Mouse (Mus musculus): ENCODE data around the gene Sntg2. TPM values are rescaled to one million over a fixed set of nuclear protein-coding genes. Genes with fewer than 3 reads are reported as not detected.

The Sntg2 gene
- polyA plus RNA-seq, 1 experiment from 2014 or later, result 3.8 TPM

DNA sequence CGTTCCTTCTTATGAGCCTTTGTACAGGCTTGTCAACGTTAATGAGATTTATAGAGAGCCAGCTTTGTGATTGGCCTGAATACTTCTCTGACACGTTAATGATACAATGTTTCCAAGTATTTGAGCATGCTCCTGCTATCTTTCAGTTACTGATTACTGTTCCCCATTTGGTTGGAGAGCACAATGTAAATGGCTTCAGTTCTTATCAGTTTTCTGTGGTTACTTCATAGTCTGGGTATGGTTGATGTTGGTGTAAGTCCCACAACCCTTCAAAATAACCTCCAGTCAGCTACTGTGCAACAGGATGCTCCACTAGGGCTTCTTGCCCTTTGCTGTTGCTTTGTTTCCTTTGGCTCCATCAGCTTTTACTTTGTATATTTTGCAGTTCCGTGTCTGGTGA, 168.7 kb downstream of the Sntg2 start:
- H3K36me3 ChIP-seq (ENCODE audit: control insufficient read depth, insufficient read depth, low read length), result no peaks in the 10 kb centered on the region
- H3K4me1 ChIP-seq (ENCODE audit: control insufficient read depth, insufficient read depth, low read length), result no peaks in the 10 kb centered on the region
- no peak overlapping the region for H3K27ac ChIP-seq (ENCODE audit: low read depth, low read length)
- no peak for ATAC-seq (replicated peaks; ENCODE audit: insufficient number of reproducible peaks, low FRiP score, low TSS enrichment)
- no peaks in the 10 kb centered on the region for H3K27me3 ChIP-seq (ENCODE audit: control insufficient read depth, insufficient read depth, low read length)
- no peak overlapping the region for H3K9ac ChIP-seq (ENCODE audit: low read depth, low read length)
- WGBS (ENCODE audit: insufficient replicate concordance), result 46% methylated on average over 4 of the region's 4 CpGs
- H3K4me2 ChIP-seq, result no peak overlapping the region
- no peak overlapping the region for H3K4me3 ChIP-seq (ENCODE audit: low read depth, low read length)
- H3K9me3 ChIP-seq (replicated peaks; ENCODE audit: control insufficient read depth, low read length), result no peaks in the 10 kb centered on the region

DNA sequence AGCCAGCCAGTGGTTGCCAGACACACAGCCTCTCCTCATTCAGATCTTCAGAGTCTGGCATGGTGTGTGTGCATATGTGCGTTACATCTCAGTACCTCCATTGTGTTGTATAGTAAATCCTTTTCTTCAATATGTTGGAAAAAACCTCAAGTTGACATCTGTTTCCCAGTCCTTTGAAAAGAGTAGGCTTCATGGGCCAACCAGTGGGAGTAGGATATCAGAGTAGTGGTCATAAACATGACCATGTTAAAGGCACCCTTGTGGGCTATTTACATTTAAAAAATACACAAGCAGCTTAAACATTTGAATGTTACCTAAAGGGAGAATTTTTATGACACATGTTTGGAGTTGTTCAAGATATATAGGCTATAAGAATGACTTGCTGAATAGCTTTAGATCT, 170.4 kb downstream of the Sntg2 start:
- no peak for ATAC-seq (replicated peaks; ENCODE audit: insufficient number of reproducible peaks, low FRiP score, low TSS enrichment)
- Histone ChIP-seq H3K36me3 (ENCODE audit: control insufficient read depth, insufficient read depth, low read length) (no peaks in the 10 kb centered on the region), H3K4me3 (ENCODE audit: low read depth, low read length) (no peak overlapping the region), H3K4me1 (ENCODE audit: control insufficient read depth, insufficient read depth, low read length) (no peaks in the 10 kb centered on the region), H3K27ac (ENCODE audit: low read depth, low read length) (no peak overlapping the region), H3K4me2 (no peak overlapping the region), H3K9me3 (replicated peaks; ENCODE audit: control insufficient read depth, low read length) (no peaks in the 10 kb centered on the region), H3K9ac (ENCODE audit: low read depth, low read length) (no peak overlapping the region), H3K27me3 (ENCODE audit: control insufficient read depth, insufficient read depth, low read length) (no peaks in the 10 kb centered on the region)
- 86% methylated on average over 1 of the region's 1 CpGs for WGBS (ENCODE audit: insufficient replicate concordance)

GRCm38 (mm10) chr12:30201031-30201430, 172.1 kb downstream of the Sntg2 start:
- no peaks in the 10 kb centered on the region for H3K27me3 ChIP-seq (ENCODE audit: control insufficient read depth, insufficient read depth, low read length)
- WGBS (ENCODE audit: insufficient replicate concordance), result 86% methylated on average over 5 of the region's 5 CpGs

DNA sequence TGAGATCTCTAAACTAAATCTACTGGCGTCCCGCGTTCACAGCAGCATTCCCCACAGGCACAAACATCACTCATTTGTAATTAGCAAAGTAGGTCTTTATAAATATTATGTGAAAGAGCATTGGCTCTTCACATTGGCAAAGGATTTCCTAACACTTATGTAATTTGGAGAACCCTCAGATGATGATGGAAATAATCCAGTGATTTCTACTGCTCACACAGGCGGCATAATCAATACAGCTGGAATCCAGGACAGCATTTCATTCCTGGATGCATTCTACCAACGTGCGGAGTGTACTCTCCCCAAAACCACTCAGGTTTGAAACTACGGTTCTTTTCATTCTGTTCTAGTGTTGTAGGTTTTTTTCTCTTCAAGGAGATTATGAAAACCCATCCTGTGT, 172.6 kb downstream of the Sntg2 start:
- no peak overlapping the region for H3K4me3 ChIP-seq (ENCODE audit: low read depth, low read length)
- 84% methylated on average over 7 of the region's 7 CpGs for WGBS (ENCODE audit: insufficient replicate concordance)

More at GRCm38 (mm10) chr12:30201031-30201430, 172.1 kb downstream of the Sntg2 start:
- no peak overlapping the region for H3K4me2 ChIP-seq
- no peaks in the 10 kb centered on the region for H3K9me3 ChIP-seq (replicated peaks; ENCODE audit: control insufficient read depth, low read length)
- ATAC-seq (replicated peaks; ENCODE audit: insufficient number of reproducible peaks, low FRiP score, low TSS enrichment), result no peak
- H3K4me1 ChIP-seq (ENCODE audit: control insufficient read depth, insufficient read depth, low read length), result no peaks in the 10 kb centered on the region
- no peaks in the 10 kb centered on the region for H3K36me3 ChIP-seq (ENCODE audit: control insufficient read depth, insufficient read depth, low read length)
- H3K4me3 ChIP-seq (ENCODE audit: low read depth, low read length), result no peak overlapping the region
- H3K27ac ChIP-seq (ENCODE audit: low read depth, low read length), result no peak overlapping the region
- H3K9ac ChIP-seq (ENCODE audit: low read depth, low read length), result no peak overlapping the region

GRCm38 (mm10) chr12:30199735-30200134, 173.4 kb downstream of the Sntg2 start:
- no peak overlapping the region for H3K27ac ChIP-seq (ENCODE audit: low read depth, low read length)
- H3K9ac ChIP-seq (ENCODE audit: low read depth, low read length), result no peak overlapping the region
- H3K9me3 ChIP-seq (replicated peaks; ENCODE audit: control insufficient read depth, low read length), result no peaks in the 10 kb centered on the region
- no peaks in the 10 kb centered on the region for H3K36me3 ChIP-seq (ENCODE audit: control insufficient read depth, insufficient read depth, low read length)
- no peaks in the 10 kb centered on the region for H3K4me1 ChIP-seq (ENCODE audit: control insufficient read depth, insufficient read depth, low read length)
- H3K4me2 ChIP-seq, result no peak overlapping the region
- H3K27me3 ChIP-seq (ENCODE audit: control insufficient read depth, insufficient read depth, low read length), result no peaks in the 10 kb centered on the region
- WGBS (ENCODE audit: insufficient replicate concordance), result 27% methylated on average over 2 of the region's 2 CpGs
- H3K4me3 ChIP-seq (ENCODE audit: low read depth, low read length), result no peak overlapping the region
- no peak for ATAC-seq (replicated peaks; ENCODE audit: insufficient number of reproducible peaks, low FRiP score, low TSS enrichment)

More for the DNA sequence above, 172.6 kb downstream of the Sntg2 start:
- Histone ChIP-seq H3K9me3 (replicated peaks; ENCODE audit: control insufficient read depth, low read length) (no peaks in the 10 kb centered on the region), H3K27me3 (ENCODE audit: control insufficient read depth, insufficient read depth, low read length) (no peaks in the 10 kb centered on the region), H3K4me1 (ENCODE audit: control insufficient read depth, insufficient read depth, low read length) (no peaks in the 10 kb centered on the region), H3K27ac (ENCODE audit: low read depth, low read length) (no peak overlapping the region), H3K4me2 (no peak overlapping the region), H3K9ac (ENCODE audit: low read depth, low read length) (no peak overlapping the region), H3K36me3 (ENCODE audit: control insufficient read depth, insufficient read depth, low read length) (no peaks in the 10 kb centered on the region)
- ATAC-seq (replicated peaks; ENCODE audit: insufficient number of reproducible peaks, low FRiP score, low TSS enrichment), result no peak

- no peak overlapping the region for H3K4me2 ChIP-seq
- H3K9me3 ChIP-seq (replicated peaks; ENCODE audit: control insufficient read depth, low read length), result no peaks in the 10 kb centered on the region
- H3K4me3 ChIP-seq (ENCODE audit: low read depth, low read length), result no peak overlapping the region
- 66% methylated on average over 1 of the region's 1 CpGs for WGBS (ENCODE audit: insufficient replicate concordance)
- H3K4me1 ChIP-seq (ENCODE audit: control insufficient read depth, insufficient read depth, low read length), result 0 out of 2 replicates have a peak, but pooled peaks cover 2% of the 10 kb centered on the region
- no peaks in the 10 kb centered on the region for H3K36me3 ChIP-seq (ENCODE audit: control insufficient read depth, insufficient read depth, low read length)
- H3K9ac ChIP-seq (ENCODE audit: low read depth, low read length), result no peak overlapping the region
- no peak overlapping the region for H3K27ac ChIP-seq (ENCODE audit: low read depth, low read length)
- ATAC-seq (replicated peaks; ENCODE audit: insufficient number of reproducible peaks, low FRiP score, low TSS enrichment), result no peak
- no peaks in the 10 kb centered on the region for H3K27me3 ChIP-seq (ENCODE audit: control insufficient read depth, insufficient read depth, low read length)
These were observed 174.9 kb downstream of the Sntg2 start for GRCm38 (mm10) chr12:30198250-30198649.

DNA sequence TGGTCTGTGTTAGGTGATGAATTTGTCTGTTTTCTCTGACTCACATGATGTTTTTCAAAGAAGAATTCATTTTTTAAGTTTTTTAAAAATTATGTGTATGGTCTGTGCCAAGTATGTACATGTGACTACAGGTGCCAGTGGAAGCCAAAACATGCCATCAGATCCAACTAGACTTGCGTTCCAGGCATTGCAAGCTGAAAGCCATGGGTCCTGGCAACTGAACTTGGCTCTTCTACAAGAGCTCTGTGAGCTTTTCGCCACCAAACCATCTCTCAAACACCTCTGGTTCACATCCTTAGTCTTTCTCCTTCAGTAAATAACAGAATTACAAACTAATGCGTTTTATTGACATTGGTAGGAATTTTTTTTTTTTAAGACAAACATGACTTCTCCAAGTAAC, 191.5 kb downstream of the Sntg2 start:
- ATAC-seq (replicated peaks; ENCODE audit: insufficient number of reproducible peaks, low FRiP score, low TSS enrichment), result no peak
- Histone ChIP-seq H3K9me3 (replicated peaks; ENCODE audit: control insufficient read depth, low read length) (no peaks in the 10 kb centered on the region), H3K4me3 (ENCODE audit: low read depth, low read length) (no peak overlapping the region), H3K36me3 (ENCODE audit: control insufficient read depth, insufficient read depth, low read length) (no peaks in the 10 kb centered on the region), H3K4me2 (no peak overlapping the region), H3K9ac (ENCODE audit: low read depth, low read length) (no peak overlapping the region), H3K4me1 (ENCODE audit: control insufficient read depth, insufficient read depth, low read length) (no peaks in the 10 kb centered on the region), H3K27ac (ENCODE audit: low read depth, low read length) (no peak overlapping the region), H3K27me3 (ENCODE audit: control insufficient read depth, insufficient read depth, low read length) (no peaks in the 10 kb centered on the region)
- WGBS (ENCODE audit: insufficient replicate concordance), result 76% methylated on average over 3 of the region's 3 CpGs

GRCm38 (mm10) chr12:30179623-30180022, 193.6 kb downstream of the Sntg2 start:
- H3K4me1 ChIP-seq (ENCODE audit: control insufficient read depth, insufficient read depth, low read length), result no peaks in the 10 kb centered on the region
- H3K9me3 ChIP-seq (replicated peaks; ENCODE audit: control insufficient read depth, low read length), result no peaks in the 10 kb centered on the region
- H3K9ac ChIP-seq (ENCODE audit: low read depth, low read length), result no peak overlapping the region
- no peaks in the 10 kb centered on the region for H3K36me3 ChIP-seq (ENCODE audit: control insufficient read depth, insufficient read depth, low read length)
- ATAC-seq (replicated peaks; ENCODE audit: insufficient number of reproducible peaks, low FRiP score, low TSS enrichment), result no peak
- H3K27me3 ChIP-seq (ENCODE audit: control insufficient read depth, insufficient read depth, low read length), result no peaks in the 10 kb centered on the region
- no peak overlapping the region for H3K27ac ChIP-seq (ENCODE audit: low read depth, low read length)
- no peak overlapping the region for H3K4me3 ChIP-seq (ENCODE audit: low read depth, low read length)
- WGBS (ENCODE audit: insufficient replicate concordance), result 70% methylated on average over 1 of the region's 1 CpGs
- no peak overlapping the region for H3K4me2 ChIP-seq

DNA sequence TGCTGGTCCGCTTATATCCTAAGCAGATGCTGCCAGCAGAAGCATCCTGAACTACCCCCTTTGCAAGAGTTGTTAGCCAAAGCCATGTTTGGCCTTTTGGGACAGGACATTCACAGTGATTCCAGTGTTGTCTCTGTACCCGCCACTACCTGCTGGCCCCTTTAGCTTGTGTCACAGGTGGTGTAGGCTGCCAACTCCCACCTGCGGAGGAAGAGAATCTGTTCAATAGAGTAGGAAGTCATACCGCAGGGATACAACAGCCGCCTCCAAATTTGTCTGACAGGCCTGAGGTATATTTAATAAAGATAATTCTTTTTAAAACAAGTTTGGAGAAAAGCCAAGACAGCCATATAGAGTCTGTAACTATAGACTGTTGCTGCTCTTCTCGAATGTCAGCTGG, 195.2 kb downstream of the Sntg2 start:
- 78% methylated on average over 6 of the region's 6 CpGs for WGBS (ENCODE audit: insufficient replicate concordance)
- no peak for ATAC-seq (replicated peaks; ENCODE audit: insufficient number of reproducible peaks, low FRiP score, low TSS enrichment)
- Histone ChIP-seq H3K4me3 (ENCODE audit: low read depth, low read length) (no peak overlapping the region), H3K4me1 (ENCODE audit: control insufficient read depth, insufficient read depth, low read length) (no peaks in the 10 kb centered on the region), H3K27ac (ENCODE audit: low read depth, low read length) (no peak overlapping the region), H3K27me3 (ENCODE audit: control insufficient read depth, insufficient read depth, low read length) (no peaks in the 10 kb centered on the region), H3K36me3 (ENCODE audit: control insufficient read depth, insufficient read depth, low read length) (no peaks in the 10 kb centered on the region), H3K4me2 (no peak overlapping the region), H3K9me3 (replicated peaks; ENCODE audit: control insufficient read depth, low read length) (no peaks in the 10 kb centered on the region), H3K9ac (ENCODE audit: low read depth, low read length) (no peak overlapping the region)

All from heart, embryonic 11.5 days (tissue).